In the genomic region with DNA sequence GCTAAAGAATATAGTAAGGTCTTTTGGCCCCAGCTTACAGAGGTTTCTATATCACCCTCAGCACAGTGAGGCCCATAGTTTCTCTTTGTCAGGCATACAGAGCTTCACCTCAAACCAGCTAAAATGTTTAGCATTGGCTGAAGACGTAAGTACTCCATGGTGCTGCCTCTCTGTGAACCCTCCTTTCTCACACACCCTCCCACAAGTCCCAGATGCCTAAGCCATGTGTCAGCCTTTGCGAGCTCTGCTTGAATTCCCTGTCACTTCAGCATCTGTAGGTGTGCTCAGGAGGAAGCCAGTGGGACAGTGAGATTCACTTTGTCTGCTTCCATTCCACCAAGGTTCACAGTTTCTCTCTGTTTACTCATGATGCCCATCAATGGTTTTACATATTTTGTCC, we compare ENCODE assay signal across 23 mouse cellular contexts. TPM values are rescaled to one million over a fixed set of nuclear protein-coding genes. Genes with fewer than 3 reads are reported as not detected.
A peak's percentile ranks its signal among the peaks of the same experiment; 100 is the strongest.
DNase-seq lines count a peak whose midpoint lies in the region; ATAC-seq and TF ChIP-seq lines count a peak whose summit lies in the region.
"Had no signal": no experiment of that assay in that cellular context is flagged by ENCODE, and none has a peak within 500 bp of the region (broad histone marks: within the 10 kb centered on the region; RNA-seq: fewer than 3 reads in every experiment).

No protein-coding gene starts in this region.

- intact Hi-C loops in heart, postnatal 10 days (cut with DNase I): no loop called here

- no peaks in the 10 kb centered on the region for H3K27me3 ChIP-seq in liver, embryonic 11.5 days (replicated peaks; ENCODE audit: control insufficient read depth, insufficient read depth, low read length)
- H3K27me3 ChIP-seq in Patski: no peaks in the 10 kb centered on the region
- H3K27me3 ChIP-seq: embryonic facial prominence, embryonic 12.5 days; forebrain, embryonic 13.5 days; forebrain, embryonic 15.5 days had no signal

- WGBS in liver, embryonic 11.5 days: 81% methylated on average over 2 of the region's 2 CpGs

- peaks cover 5% of the 10 kb centered on the region for H3K9me3 ChIP-seq in liver, embryonic 11.5 days (ENCODE audit: control insufficient read depth, low read length)
- H3K9me3 ChIP-seq: embryonic facial prominence, embryonic 10.5 days; embryonic facial prominence, embryonic 12.5 days; forebrain, embryonic 13.5 days; forebrain, embryonic 15.5 days had no signal

- TF ChIP-seq CTCF in Patski (IDR thresholded peaks at IDR 0.05): no peak

- no peaks in the 10 kb centered on the region for H3K4me1 ChIP-seq in liver, embryonic 11.5 days (replicated peaks; ENCODE audit: control insufficient read depth, insufficient read depth, low read length)
- H3K4me1 ChIP-seq: embryonic facial prominence, embryonic 10.5 days; embryonic facial prominence, embryonic 12.5 days; forebrain, embryonic 13.5 days; forebrain, embryonic 15.5 days had no signal

- H3K27ac ChIP-seq in liver, embryonic 11.5 days (ENCODE audit: low read depth, low read length): no peak overlapping the region
- H3K27ac ChIP-seq: embryonic facial prominence, embryonic 10.5 days; embryonic facial prominence, embryonic 12.5 days; forebrain, embryonic 13.5 days; forebrain, embryonic 15.5 days had no signal

- POLR2A ChIA-PET in Patski (lab: Charles Lee): interaction anchor here (1.4 kb wide), 1 partner anchor 25 kb away, joined by 3 read pairs; a partner anchor contains a TSS

- H3K9ac ChIP-seq in liver, embryonic 11.5 days (ENCODE audit: low read depth, low read length): no peak overlapping the region
- H3K9ac ChIP-seq: embryonic facial prominence, embryonic 12.5 days; forebrain, embryonic 13.5 days; forebrain, embryonic 15.5 days; forebrain, postnatal 0 days had no signal

- DNase-seq in heart, adult 11 months: peak; percentile 30
- no peak for DNase-seq in heart, postnatal 10 days
- DNase-seq in liver, embryonic 11.5 days (ENCODE audit: low spot score): peak; percentile 25
- DNase-seq in liver: no peak
- DNase-seq in Patski (ENCODE audit: low read depth, low spot score): no peak
- DNase-seq in right cerebral cortex, postnatal 4 days: no peak
- DNase-seq in thymus, adult 18-20 months: no peak
- DNase-seq: adrenal gland, adult 2 months; adrenal gland, postnatal 10 days; adrenal gland, postnatal 25 days; B cell, adult 2 months; cerebellum, adult 11-12 months; cerebellum, adult 2 months; cerebellum, adult 9-10 months; cerebellum, postnatal 10 days; cerebellum, postnatal 25 days; forebrain, postnatal 0 days had no signal

- ATAC-seq in liver, embryonic 11.5 days (replicated peaks; ENCODE audit: low FRiP score): no peak
- ATAC-seq in Patski: peak; percentile 60
- ATAC-seq: CD4-positive, CD25-positive, alpha-beta regulatory T cell, adult 4 months; forebrain, embryonic 13.5 days; forebrain, embryonic 15.5 days; forebrain, postnatal 0 days had no signal

- no peak overlapping the region for H3K4me3 ChIP-seq in liver, embryonic 11.5 days (ENCODE audit: low read depth, low read length)
- H3K4me3 ChIP-seq: embryonic facial prominence, embryonic 10.5 days; embryonic facial prominence, embryonic 12.5 days; forebrain, embryonic 13.5 days; forebrain, embryonic 15.5 days had no signal

- H3K36me3 ChIP-seq in liver, embryonic 11.5 days (ENCODE audit: control insufficient read depth, insufficient read depth, low read length): no peaks in the 10 kb centered on the region
- H3K36me3 ChIP-seq: embryonic facial prominence, embryonic 10.5 days; embryonic facial prominence, embryonic 12.5 days; forebrain, embryonic 15.5 days; G1E had no signal

- in situ Hi-C loops in Patski (cut with MboI; ENCODE audit: low pct_unique_long_range_greater_than_20kb): no loop called here

- CTCF ChIA-PET in Patski (lab: Charles Lee): interaction anchor here (1.5 kb wide), 1 partner anchor 21 kb away, joined by 6 read pairs; no protein-coding TSS in a partner anchor

- no peak overlapping the region for H3K4me2 ChIP-seq in liver, embryonic 11.5 days
- H3K4me2 ChIP-seq: embryonic facial prominence, embryonic 12.5 days; forebrain, embryonic 13.5 days; forebrain, embryonic 15.5 days had no signal

RNA-seq across cellular contexts. Expression of a gene that starts 25.0 kb away (rescaled TPM):
- 10 to 100 TPM; 34.7 to 35.7 TPM for total RNA-seq in heart, postnatal 10 days (2021)
- 113 and 121 TPM in 2 replicates for polyA plus RNA-seq in liver, embryonic 11.5 days (2014; fragmentation: Nextera tagmentation; extraction: Ambion mirVana)
- 171 TPM for polyA plus RNA-seq in Patski (2021)

RNA-seq across cellular contexts. Expression of a gene that starts 46.1 kb away (rescaled TPM):
- total RNA-seq in heart, postnatal 10 days (2021): 100 to 1,000 TPM; 145 TPM
- polyA plus RNA-seq in liver, embryonic 11.5 days (2014; fragmentation: Nextera tagmentation; extraction: Ambion mirVana): 472 and 478 TPM in 2 replicates
- polyA plus RNA-seq in Patski (2021): 211 TPM

RNA-seq across cellular contexts. Expression of a gene that starts 46.2 kb away (rescaled TPM):
- 10 to 100 TPM; 12.3 to 14.4 TPM for total RNA-seq in heart, postnatal 10 days (2021)
- 215 and 236 TPM in 2 replicates for polyA plus RNA-seq in liver, embryonic 11.5 days (2014; fragmentation: Nextera tagmentation; extraction: Ambion mirVana)
- 22.0 TPM for polyA plus RNA-seq in Patski (2021)

RNA-seq across cellular contexts. Expression of a gene that starts 56.2 kb away (rescaled TPM):
- total RNA-seq in heart, postnatal 10 days (2021): 10 to 100 TPM; 11.3 to 14.4 TPM
- polyA plus RNA-seq in liver, embryonic 11.5 days (2014; fragmentation: Nextera tagmentation; extraction: Ambion mirVana): 48.8 and 54.3 TPM in 2 replicates
- polyA plus RNA-seq in Patski (2021): 219 TPM

Comparison
In these comparisons a context has a peak if more than half of its experiments do, and no peak if none do; other contexts are left out.
1. DNase-seq: peak in heart, adult 11 months (single experiment) and liver, embryonic 11.5 days (single experiment); none in heart, postnatal 10 days (0 of 2), liver (single experiment), Patski (single experiment), right cerebral cortex, postnatal 4 days (single experiment) and thymus, adult 18-20 months (0 of 2).